Mouse (Mus musculus) MEL (cell line): Measurements from ENCODE around the gene Fat3. TPM values are rescaled to one million over a fixed set of nuclear protein-coding genes. Genes with fewer than 3 reads are reported as not detected.

Experiments
- DNase-seq: peaks from one replicate; pipeline ENCODE4 v3.0.0; 2011; ENCODE audit warnings: low read depth, low spot score
- H3K27ac ChIP-seq: 2 replicates; pipeline ENCODE4 v1.5.1; 2012; ENCODE audit warnings: low read depth, mild to moderate bottlenecking, control low read depth, low read length, moderate library complexity; ENCODE audit not compliant: control insufficient read depth
- H3K27me3 ChIP-seq, 2 experiments: fragments of 150-350 bp in 1 of 2; sonication (generic) in 1 of 2; 2 replicates each; pipeline ENCODE4 v1.6.1; 2012; ENCODE audit warnings: low read length in 2 of 2, mild to moderate bottlenecking in 2 of 2, improper control_type of control experiment in 1 of 2, moderate library complexity in 1 of 2; ENCODE audit not compliant: insufficient read depth in 2 of 2, control insufficient read depth in 1 of 2
- H3K36me3 ChIP-seq, 2 experiments: 2 replicates each; pipeline ENCODE4 v1.6.1; 2012 to 2014; ENCODE audit warnings: low read length in 2 of 2, improper control_type of control experiment in 1 of 2, inconsistent platforms in 1 of 2, mild to moderate bottlenecking in 1 of 2; ENCODE audit not compliant: insufficient read depth in 2 of 2, control insufficient read depth in 1 of 2
- H3K4me1 ChIP-seq, 2 experiments: fragments of 150-350 bp in 1 of 2; sonication (generic) in 1 of 2; 2 replicates each; pipeline ENCODE4 v1.6.1; 2012; ENCODE audit warnings: low read length in 2 of 2, improper control_type of control experiment in 1 of 2, mild to moderate bottlenecking in 1 of 2; ENCODE audit not compliant: insufficient read depth in 2 of 2, control insufficient read depth in 1 of 2
- H3K4me3 ChIP-seq, 2 experiments: fragments of 150-350 bp in 1 of 2; sonication (generic) in 1 of 2; 2 replicates each; pipeline ENCODE4 v1.5.1; 2012; ENCODE audit warnings: low read depth in 2 of 2, low read length in 2 of 2, mild to moderate bottlenecking in 2 of 2, moderate library complexity in 2 of 2, control low read depth in 1 of 2, improper control_type of control experiment in 1 of 2; ENCODE audit not compliant: control insufficient read depth in 1 of 2, insufficient read depth in 1 of 2
- H3K79me2 ChIP-seq: 2 replicates; pipeline ENCODE4 v1.6.1; 2012; ENCODE audit warnings: mild to moderate bottlenecking, low read length, moderate library complexity; ENCODE audit not compliant: control insufficient read depth, poor library complexity, insufficient read depth
- H3K9ac ChIP-seq: 2 replicates; pipeline ENCODE4 v1.6.1; 2012; ENCODE audit warnings: low read depth, mild to moderate bottlenecking, control low read depth, low read length, moderate library complexity; ENCODE audit not compliant: control insufficient read depth, poor library complexity, severe bottlenecking
- H3K9me3 ChIP-seq: fragments of 150-350 bp; sonication (generic); replicated peaks from 2 replicates; pipeline ENCODE4 v1.6.1; 2012; ENCODE audit warnings: mild to moderate bottlenecking, low read length, improper control_type of control experiment, moderate library complexity; ENCODE audit not compliant: insufficient read depth
- BHLHE40 ChIP-seq: IDR thresholded peaks from 2 replicates; pipeline ENCODE4 v1.6.1; 2012; ENCODE audit warnings: low read depth, mild to moderate bottlenecking, inconsistent platforms, low read length, improper control_type of control experiment, borderline replicate concordance
- CTCF ChIP-seq, 3 experiments: IDR thresholded peaks in 2 of 3; conservative IDR thresholded peaks in 1 of 3; 2 replicates each; pipeline ENCODE4 v1.5.1; 2011 to 2012; ENCODE audit warnings: low read length in 3 of 3, low read depth in 2 of 3, mild to moderate bottlenecking in 2 of 3, improper control_type of control experiment in 1 of 3, inconsistent platforms in 1 of 3, mixed read lengths in 1 of 3, moderate library complexity in 1 of 3; ENCODE audit not compliant: control insufficient read depth in 1 of 3, insufficient read depth in 1 of 3, poor library complexity in 1 of 3, severe bottlenecking in 1 of 3
- ELF1 ChIP-seq: IDR thresholded peaks from 2 replicates; pipeline ENCODE4 v1.6.1; 2014; ENCODE audit warnings: low read depth, mild to moderate bottlenecking, inconsistent platforms, low read length, improper control_type of control experiment, moderate library complexity
- KAT2A ChIP-seq: conservative IDR thresholded peaks from 2 replicates; pipeline ENCODE4 v1.6.1; 2012; ENCODE audit warnings: low read depth, low read length, improper control_type of control experiment, inconsistent platforms
- MAX ChIP-seq: IDR thresholded peaks from 2 replicates; pipeline ENCODE4 v1.6.1; 2011; ENCODE audit warnings: low read length, improper control_type of control experiment
- MEF2A ChIP-seq: IDR thresholded peaks from 2 replicates; pipeline ENCODE4 v1.6.1; 2014; ENCODE audit warnings: low read depth, mild to moderate bottlenecking, inconsistent platforms, low read length, improper control_type of control experiment; ENCODE audit not compliant: poor library complexity, insufficient replicate concordance, severe bottlenecking; ENCODE audit errors: extremely low read depth
- MYB ChIP-seq: IDR thresholded peaks from 2 replicates; pipeline ENCODE4 v1.6.1; 2011; ENCODE audit warnings: mild to moderate bottlenecking, low read depth, low read length, improper control_type of control experiment
- MYC ChIP-seq: IDR thresholded peaks from 2 replicates; pipeline ENCODE4 v1.6.1; 2011; ENCODE audit warnings: low read depth, mild to moderate bottlenecking, low read length, improper control_type of control experiment, moderate library complexity
- NELFE ChIP-seq: IDR thresholded peaks from 2 replicates; pipeline ENCODE4 v1.6.1; 2011; ENCODE audit warnings: low read depth, low read length, improper control_type of control experiment
- NRF1 ChIP-seq: IDR thresholded peaks from 2 replicates; pipeline ENCODE4 v1.6.1; 2014; ENCODE audit warnings: low read depth, mild to moderate bottlenecking, inconsistent platforms, low read length, improper control_type of control experiment, moderate library complexity; ENCODE audit not compliant: poor library complexity, insufficient read depth, severe bottlenecking
- POLR2A ChIP-seq, 2 experiments: IDR thresholded peaks; 2 replicates each; pipeline ENCODE4 v1.6.1; 2011 to 2012; ENCODE audit warnings: low read length in 2 of 2, mild to moderate bottlenecking in 2 of 2, control low read depth in 1 of 2, improper control_type of control experiment in 1 of 2, low read depth in 1 of 2, moderate library complexity in 1 of 2; ENCODE audit not compliant: control insufficient read depth in 1 of 2, insufficient read depth in 1 of 2, poor library complexity in 1 of 2
- POLR2AphosphoS5 ChIP-seq: IDR thresholded peaks from 2 replicates; pipeline ENCODE4 v1.6.1; 2012; ENCODE audit warnings: low read depth, borderline replicate concordance, mild to moderate bottlenecking, inconsistent platforms, low read length, moderate library complexity, mixed read lengths
- RAD21 ChIP-seq: IDR thresholded peaks from 2 replicates; pipeline ENCODE4 v1.6.1; 2011; ENCODE audit warnings: mild to moderate bottlenecking, low read depth, low read length, improper control_type of control experiment
- SIN3A ChIP-seq: IDR thresholded peaks from 2 replicates; pipeline ENCODE4 v1.6.1; 2012; ENCODE audit warnings: low read length, improper control_type of control experiment, inconsistent platforms
- SMC3 ChIP-seq: IDR thresholded peaks from 2 replicates; pipeline ENCODE4 v1.6.1; 2011; ENCODE audit warnings: low read depth, low read length, improper control_type of control experiment
- TAL1 ChIP-seq: IDR thresholded peaks from 2 replicates; pipeline ENCODE4 v1.6.1; 2012; ENCODE audit warnings: mild to moderate bottlenecking, inconsistent platforms, low read length, moderate library complexity, mixed read lengths
- TBP ChIP-seq: IDR thresholded peaks from 2 replicates; pipeline ENCODE4 v1.8.0; 2011; ENCODE audit warnings: low read depth, low read length, improper control_type of control experiment
- TCF12 ChIP-seq: IDR thresholded peaks from 2 replicates; pipeline ENCODE4 v1.6.1; 2014; ENCODE audit warnings: low read depth, mild to moderate bottlenecking, inconsistent platforms, low read length, improper control_type of control experiment, moderate library complexity
- USF1 ChIP-seq: IDR thresholded peaks from 2 replicates; pipeline ENCODE4 v1.6.1; 2014; ENCODE audit warnings: low read depth, mild to moderate bottlenecking, inconsistent platforms, low read length, improper control_type of control experiment, moderate library complexity
- ZC3H11A ChIP-seq: IDR thresholded peaks from 2 replicates; pipeline ENCODE4 v1.6.1; 2012; ENCODE audit warnings: low read depth, mild to moderate bottlenecking, inconsistent platforms, low read length, improper control_type of control experiment
- ZMIZ1 ChIP-seq: IDR thresholded peaks from 2 replicates; pipeline ENCODE4 v1.6.1; 2012; ENCODE audit warnings: low read depth, mild to moderate bottlenecking, inconsistent platforms, low read length, improper control_type of control experiment, moderate library complexity
- polyA plus RNA-seq, 2 experiments: library from polyadenylated mRNA; stranded (reverse) in 1 of 2; unstranded in 1 of 2; fragments of >175 nt in 1 of 2; fragments of >200 nt in 1 of 2; gene quantifications; 2 replicates each; pipeline versions ENCODE4 v1.2.1 to v1.2.4; 2012; ENCODE audit warnings: low replicate concordance in 2 of 2, low read depth in 1 of 2; ENCODE audit not compliant: insufficient read length in 2 of 2, insufficient read depth in 1 of 2, missing spikeins in 1 of 2
- total RNA-seq: library from RNA; depleted of rRNA; stranded (reverse); fragments of 300-350 nt; gene quantifications from 2 replicates; pipeline ENCODE4 v1.2.3, GENCODE M21; 2012

The Fat3 gene
- total and polyA plus RNA-seq, 3 experiments = 1.5 to 1.8 TPM; not detected in 1

- H3K36me3 ChIP-seq = no peaks in the 10 kb centered on the region
- DNase-seq = no peak
- H3K27me3 ChIP-seq = no peaks in the 10 kb centered on the region; a peak in 1 of 4 replicates
- TF ChIP-seq BHLHE40 (no peak), SMC3 (no peak), RAD21 (no peak), POLR2AphosphoS5 (no peak), POLR2A (IDR thresholded peaks at IDR 0.05; ENCODE audit: control insufficient read depth in 1 of 2, insufficient read depth in 1 of 2, low read depth in 1 of 2, low read length in 2 of 2, poor library complexity in 1 of 2) (no peak), MYC (no peak), MEF2A (no peak), ELF1 (no peak), TAL1 (no peak), SIN3A (no peak), USF1 (no peak), TBP (no peak), CTCF (IDR thresholded peaks at IDR 0.05 in 2 of 3, conservative IDR thresholded peaks at IDR 0.05 in 1 of 3; ENCODE audit: control insufficient read depth in 1 of 3, insufficient read depth in 1 of 3, low read depth in 2 of 3, low read length in 3 of 3, poor library complexity in 1 of 3, severe bottlenecking in 1 of 3) (no peak), KAT2A (no peak), ZC3H11A (no peak), MAX (no peak)
- no peak overlapping the region for H3K4me3 ChIP-seq
- H3K9me3 ChIP-seq = no peaks in the 10 kb centered on the region
- H3K4me1 ChIP-seq = no peaks in the 10 kb centered on the region
- no peak overlapping the region for H3K27ac ChIP-seq
- no peak overlapping the region for H3K9ac ChIP-seq
- H3K79me2 ChIP-seq = no peaks in the 10 kb centered on the region
Observed at GRCm38 (mm10) chr9:16460591-16460990, 40.5 kb downstream of the Fat3 start.

- no peak overlapping the region for H3K9ac ChIP-seq
- no peak for TF ChIP-seq TAL1
- no peak for TF ChIP-seq NRF1
- no peak for TF ChIP-seq TCF12
- TF ChIP-seq POLR2A (IDR thresholded peaks at IDR 0.05; ENCODE audit: control insufficient read depth in 1 of 2, insufficient read depth in 1 of 2, low read depth in 1 of 2, low read length in 2 of 2, poor library complexity in 1 of 2) = no peak
- no peak for TF ChIP-seq ZMIZ1
- TF ChIP-seq MYB = no peak
- TF ChIP-seq BHLHE40 = no peak
- TF ChIP-seq ZC3H11A = no peak
- TF ChIP-seq NELFE = no peak
- TF ChIP-seq, all 39 proteins: peak for 0
- H3K9me3 ChIP-seq = no peaks in the 10 kb centered on the region
- H3K4me3 ChIP-seq = no peak overlapping the region
- H3K79me2 ChIP-seq = no peaks in the 10 kb centered on the region
- no peak overlapping the region for H3K27ac ChIP-seq
- no peaks in the 10 kb centered on the region for H3K27me3 ChIP-seq
- H3K36me3 ChIP-seq = no peaks in the 10 kb centered on the region
- no peak for DNase-seq
- H3K4me1 ChIP-seq = no peaks in the 10 kb centered on the region
Observed at GRCm38 (mm10) chr9:16441930-16442329, 59.2 kb downstream of the Fat3 start.
